Mouse (Mus musculus): Measurements from ENCODE around the gene Tdpoz2.
"Not testable (repeated sequence)": the region's sequence is repeated elsewhere in the genome, so short reads cannot be mapped to it uniquely, and the experiment has no call there.

The Tdpoz2 gene

GRCm38 (mm10) chr3:93652586-93652985 is at the start of gene Tdpoz2:
Tdpoz2 (minus strand) TSS chr3:93652686.
- no peak for DNase-seq (ENCODE audit: low read depth)

GRCm38 (mm10) chr3:93692970-93693369 is 40.5 kb upstream of the Tdpoz2 start, which contains the start of gene Gm37596:
Gm37596 (minus strand) TSS chr3:93693070.
- not testable (repeated sequence) for DNase-seq (ENCODE audit: low read depth)

- not testable (repeated sequence) for DNase-seq (ENCODE audit: low read depth)
Measured at GRCm38 (mm10) chr3:93676210-93676609, 23.7 kb upstream of the Tdpoz2 start, which contains the start of gene Tdpoz1. Tdpoz1 (minus strand) TSS chr3:93676310.

- not testable (repeated sequence) for DNase-seq (ENCODE audit: low read depth)
Measured at GRCm38 (mm10) chr3:93670805-93671503, 18.5 kb upstream of the Tdpoz2 start.

- DNase-seq (ENCODE audit: low read depth), result no peak
Measured at GRCm38 (mm10) chr3:93654260-93654659, 1.8 kb upstream of the Tdpoz2 start.

GRCm38 (mm10) chr3:93630917-93631714 is 21.4 kb downstream of the Tdpoz2 start:
- DNase-seq (ENCODE audit: low read depth), result not testable (repeated sequence)

- not testable (repeated sequence) for DNase-seq (ENCODE audit: low read depth)
Measured at GRCm38 (mm10) chr3:93608970-93609369, 43.5 kb downstream of the Tdpoz2 start.

- no peak for DNase-seq (ENCODE audit: low read depth)
Measured at GRCm38 (mm10) chr3:93601903-93602302, 50.6 kb downstream of the Tdpoz2 start.
